Mouse (Mus musculus) spleen, adult 10 weeks (tissue): ENCODE data around the gene Zbtb7b. TPM values are rescaled to one million over a fixed set of nuclear protein-coding genes. Genes with fewer than 3 reads are reported as not detected.

Experiments used
- polyA plus RNA-seq: library from polyadenylated mRNA; stranded (reverse); fragments of 350-450 nt; fragmentation: Illumina TruSeq; extraction: RNeasy Lipid Tissue Mini Kit (QIAGEN cat#74804); gene quantifications from one replicate; pipeline ENCODE4 v1.2.3, GENCODE M21; 2015; ENCODE audit warnings: low replicate concordance; ENCODE audit not compliant: insufficient read depth

The Zbtb7b gene
- 14.7 TPM for polyA plus RNA-seq

GRCm38 (mm10) chr3:89394006-89394893 lies at the start of gene Zbtb7b:
TSS of gene Zbtb7b (minus strand) at chr3:89394776.

DNA sequence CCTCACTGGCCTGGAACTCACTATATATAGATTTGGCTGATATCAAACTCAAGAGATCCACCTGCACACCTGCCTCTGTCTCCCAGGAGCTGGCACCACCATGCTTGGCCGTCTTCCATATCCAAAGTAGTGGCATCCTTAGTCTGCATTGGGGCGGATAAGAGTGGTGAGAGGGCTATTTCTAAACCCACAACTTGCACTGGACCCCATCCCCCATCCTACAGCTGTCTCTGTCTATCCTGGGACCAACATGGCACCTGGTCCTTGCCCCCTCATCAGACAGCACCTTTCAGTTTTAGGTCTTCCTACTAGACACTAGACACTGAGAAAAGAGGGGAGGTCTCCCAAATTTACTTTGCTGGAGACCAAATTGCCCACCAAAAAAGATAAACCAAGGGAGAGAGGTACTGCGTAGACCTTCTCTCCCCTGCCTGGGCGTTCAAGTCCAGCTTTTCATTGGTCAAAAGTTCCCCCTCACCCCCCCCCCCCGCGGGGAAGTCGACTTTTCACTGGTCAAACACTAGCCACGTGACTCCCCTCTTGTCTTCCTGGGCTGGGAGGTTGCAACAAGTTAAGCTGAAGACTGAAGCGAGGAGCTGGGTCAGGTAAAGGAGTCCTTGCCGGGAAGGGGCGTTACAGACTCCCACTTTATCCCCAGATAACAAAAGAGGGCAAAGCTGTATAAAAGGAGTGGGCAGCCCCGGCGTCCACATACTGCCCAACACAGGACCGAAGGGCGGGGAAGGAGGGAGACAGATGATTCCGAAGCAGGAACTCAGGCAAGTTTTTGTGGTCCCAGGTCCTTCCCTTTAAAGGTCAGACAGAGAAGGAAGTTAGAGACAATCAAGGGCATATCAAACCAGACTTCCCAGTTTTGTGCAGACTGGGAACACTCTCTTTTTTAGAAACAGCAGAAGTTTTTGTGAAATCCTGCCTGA lies 41.9 kb upstream of the Zbtb7b start, which contains the start of gene Pbxip1:
Gene Pbxip1, plus strand, starts transcription at position 531 of the 938 bp plus-strand sequence.

DNA sequence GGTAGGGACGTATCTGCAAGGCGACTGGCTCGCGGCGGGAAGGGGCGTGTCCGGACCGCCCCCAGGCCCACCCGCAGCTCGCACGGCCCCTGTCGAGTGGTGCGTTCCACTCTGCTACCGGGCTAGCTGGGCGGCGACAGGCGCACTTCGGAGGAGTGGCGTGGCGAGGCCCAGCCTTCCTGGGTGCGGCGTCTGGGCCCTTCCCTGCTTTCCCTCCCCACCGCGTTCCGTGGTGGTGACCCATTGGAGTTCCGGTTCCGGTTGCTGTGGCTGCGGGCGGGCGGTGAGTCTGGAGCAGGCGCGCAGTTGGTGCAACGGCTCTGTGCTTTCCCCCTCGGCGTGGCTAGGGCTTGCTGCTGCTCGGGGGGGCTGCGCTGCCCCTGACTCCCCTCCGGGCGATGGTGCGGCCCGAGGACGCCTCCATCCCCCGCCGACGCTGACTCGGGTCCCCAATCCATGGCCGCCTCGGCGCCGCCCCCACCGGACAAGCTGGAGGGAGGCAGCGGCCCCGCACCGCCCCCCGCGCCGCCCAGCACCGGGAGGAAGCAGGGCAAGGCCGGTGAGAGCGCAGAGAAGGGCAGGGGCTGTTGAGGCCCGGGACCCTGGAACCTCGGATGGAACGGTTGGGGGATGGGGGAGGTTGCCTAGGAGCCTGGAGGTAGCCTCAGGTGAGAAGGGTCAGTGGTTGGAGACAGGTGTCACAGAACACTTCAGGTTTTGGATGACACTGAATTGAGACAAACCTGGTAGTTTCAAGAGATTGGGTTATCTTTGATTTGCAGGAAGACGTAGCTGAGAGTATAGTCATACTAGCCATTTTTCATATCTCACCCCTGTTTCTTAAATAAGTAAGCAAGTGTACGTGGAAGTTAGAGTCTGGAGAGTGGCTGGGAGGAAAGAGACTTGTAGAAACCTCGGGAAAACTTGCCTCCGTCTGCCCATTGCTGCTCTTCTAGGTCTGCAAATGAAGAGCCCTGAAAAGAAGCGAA lies 35.9 kb upstream of the Zbtb7b start, which contains the start of gene Pygo2:
Gene Pygo2, plus strand, starts transcription at position 44 of the 989 bp plus-strand sequence.

GRCm38 (mm10) chr3:89418170-89418860 lies 23.7 kb upstream of the Zbtb7b start, which contains the start of the genes Cks1b and Shc1:
TSS of gene Cks1b (minus strand) at chr3:89418383.
TSS of gene Shc1 (plus strand) at chr3:89418443.

GRCm38 (mm10) chr3:89411490-89412393 lies 17.2 kb upstream of the Zbtb7b start, which contains the start of gene Flad1:
TSS of gene Flad1 (minus strand) at chr3:89411870.

DNA sequence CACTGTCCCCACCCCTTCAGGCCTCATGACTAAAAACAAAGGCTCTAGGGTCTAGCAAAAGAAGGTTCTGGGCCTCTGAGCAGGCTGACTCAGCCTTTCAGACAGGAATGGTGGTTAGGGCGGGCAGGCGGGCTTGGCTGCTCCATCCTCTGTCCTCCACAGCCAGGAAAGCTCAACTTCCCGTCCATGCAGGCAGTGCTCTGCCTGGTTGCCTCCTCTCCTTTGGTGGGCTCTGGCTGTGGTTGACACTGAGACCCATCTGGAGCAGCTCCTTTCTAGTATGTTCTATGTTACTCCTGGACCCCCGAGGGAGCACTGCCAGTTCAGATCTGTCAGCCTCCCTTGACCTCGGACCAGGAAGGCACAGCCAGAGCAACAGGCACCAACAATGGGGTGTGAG lies 8.1 kb upstream of the Zbtb7b start, which contains the start of gene Lenep:
Gene Lenep, minus strand, starts transcription at position 101 of the 400 bp plus-strand sequence.

DNA sequence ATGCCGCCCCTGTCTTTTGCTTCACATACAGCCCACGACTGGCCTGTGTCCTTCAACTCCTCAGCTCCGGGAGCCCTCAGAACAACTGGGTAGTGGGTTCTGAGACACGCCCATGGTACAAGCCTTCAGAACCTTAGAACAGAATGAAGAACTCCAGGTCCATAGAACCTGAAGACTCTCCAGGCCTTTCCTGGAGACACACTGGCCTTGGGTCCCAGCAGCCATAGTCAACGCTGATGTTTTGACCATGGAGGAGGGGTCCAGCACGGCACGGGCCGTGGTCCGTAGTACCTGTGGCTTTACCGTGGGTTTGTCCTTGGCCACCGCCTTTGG lies 29.5 kb downstream of the Zbtb7b start, which contains the start of gene Dcst1:
Gene Dcst1, minus strand, starts transcription at position 101 of the 333 bp plus-strand sequence.

GRCm38 (mm10) chr3:89361675-89362074 lies 32.9 kb downstream of the Zbtb7b start, which contains the start of gene Dcst2:
TSS of gene Dcst2 (plus strand) at chr3:89361975.

DNA sequence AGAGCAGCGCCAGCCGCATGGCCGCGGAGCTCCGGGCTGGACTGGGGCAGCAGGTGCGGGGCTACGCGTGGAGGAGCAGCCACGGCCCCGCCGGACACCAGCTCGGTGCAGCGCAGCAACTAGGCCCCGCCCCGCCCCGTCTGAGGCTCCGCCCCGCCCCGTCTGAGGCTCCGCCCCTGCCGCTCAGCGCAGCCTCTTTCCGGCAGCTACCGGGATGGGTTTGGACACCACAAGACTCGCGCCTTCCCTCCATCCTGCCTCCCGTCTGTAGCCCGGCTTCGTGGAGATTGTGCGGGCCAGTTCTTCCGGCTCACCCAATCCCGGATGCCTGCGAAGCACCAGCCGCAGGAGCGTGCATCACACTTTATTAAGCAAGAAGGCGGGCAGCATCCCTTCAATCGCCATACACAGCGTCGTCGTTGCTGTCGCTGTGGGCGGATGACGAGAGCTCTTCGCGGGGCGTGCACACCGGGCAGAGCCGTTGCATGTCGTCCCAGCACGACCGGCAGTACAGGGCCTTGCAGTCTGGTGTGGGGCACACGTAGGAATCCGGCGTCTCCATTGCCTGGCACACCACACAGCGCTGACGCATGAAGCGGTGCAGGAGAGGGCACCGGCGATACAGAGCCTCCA lies 44.6 kb downstream of the Zbtb7b start, which contains the start of gene Adam15:
Gene Adam15, minus strand, starts transcription at position 128 of the 633 bp plus-strand sequence.

DNA sequence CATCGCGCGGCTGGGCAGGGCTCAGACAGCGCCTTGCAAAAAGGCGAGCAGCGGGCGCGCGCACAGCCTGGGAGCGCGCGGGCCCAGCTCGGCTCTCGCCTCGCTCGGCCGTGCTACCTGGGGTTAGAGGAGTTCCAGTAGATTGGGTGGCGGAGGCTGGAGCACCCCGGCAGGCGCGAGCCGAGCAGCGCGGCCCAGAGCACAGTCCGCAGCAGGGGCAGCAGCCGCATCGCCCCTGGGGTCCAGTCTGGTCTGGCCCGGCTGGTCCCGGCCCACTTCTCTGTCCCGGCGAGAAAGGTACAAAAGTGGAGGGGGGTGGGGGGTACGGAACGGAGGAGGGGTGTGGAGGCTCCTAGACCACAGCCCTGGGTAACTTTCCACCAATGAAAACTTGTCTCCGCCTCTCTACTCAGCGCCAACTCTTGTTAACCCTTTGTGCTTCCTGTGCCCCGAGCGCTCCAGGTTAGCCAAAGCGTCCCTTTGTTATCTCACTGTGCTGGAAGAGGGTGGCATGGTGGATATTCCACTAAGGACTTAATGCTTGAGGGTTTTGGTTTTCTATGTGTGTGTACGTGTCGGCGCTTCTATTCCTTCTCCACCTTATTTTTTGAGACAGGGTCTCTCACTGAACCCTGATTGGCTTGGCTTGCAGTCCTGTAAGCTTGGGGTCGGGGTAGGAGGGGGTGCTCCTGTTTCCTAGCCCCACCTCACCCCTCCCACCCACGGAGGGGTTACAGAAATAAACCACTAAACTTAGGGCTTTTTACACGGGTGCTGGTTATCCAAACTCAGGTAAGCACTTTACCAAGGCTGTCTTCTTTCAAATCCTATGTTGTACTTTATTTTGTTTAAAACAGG lies 56.6 kb downstream of the Zbtb7b start, which contains the start of gene Efna4:
Gene Efna4, minus strand, starts transcription at position 308 of the 858 bp plus-strand sequence.

Other genes starting within 250 kb of the Zbtb7b start
- 0.23 TPM for gene Hcn3, start 234.6 kb downstream of the Zbtb7b start, polyA plus RNA-seq
- gene Clk2, start 230.0 kb downstream of the Zbtb7b start, polyA plus RNA-seq: 91.6 TPM
- gene Scamp3, start 217.3 kb downstream of the Zbtb7b start, polyA plus RNA-seq: 49.7 TPM
- 19.3 TPM for gene Fam189b, start 211.6 kb downstream of the Zbtb7b start, polyA plus RNA-seq
- gene Gba, start 191.8 kb downstream of the Zbtb7b start, polyA plus RNA-seq: 71.7 TPM
- 2.9 TPM for gene Thbs3, start 179.6 kb downstream of the Zbtb7b start, polyA plus RNA-seq
- gene Mtx1, start 167.7 kb downstream of the Zbtb7b start, polyA plus RNA-seq: 58.4 TPM
- gene Muc1, start 165.7 kb downstream of the Zbtb7b start, polyA plus RNA-seq: 0.52 TPM
- 83.8 TPM for gene Krtcap2, start 148.8 kb downstream of the Zbtb7b start, polyA plus RNA-seq
- gene Trim46, start 148.5 kb downstream of the Zbtb7b start, polyA plus RNA-seq: 0.54 TPM
- gene Dpm3, start 135.4 kb downstream of the Zbtb7b start, polyA plus RNA-seq: 3.5 TPM
- gene Slc50a1, start 124.2 kb downstream of the Zbtb7b start, polyA plus RNA-seq: 93.1 TPM
- gene Efna1, start 113.6 kb downstream of the Zbtb7b start, polyA plus RNA-seq: 3.6 TPM
- gene Efna3, start 71.8 kb downstream of the Zbtb7b start, polyA plus RNA-seq: not detected
- gene Efna4, start 56.7 kb downstream of the Zbtb7b start, polyA plus RNA-seq: not detected
- 18.7 TPM for gene Adam15, start 44.8 kb downstream of the Zbtb7b start, polyA plus RNA-seq
- gene Dcst2, start 32.8 kb downstream of the Zbtb7b start, polyA plus RNA-seq: 0.36 TPM
- gene Dcst1, start 29.5 kb downstream of the Zbtb7b start, polyA plus RNA-seq: 0.44 TPM
- 5.6 TPM for gene Lenep, start 8.0 kb upstream of the Zbtb7b start, polyA plus RNA-seq
- gene Flad1, start 17.1 kb upstream of the Zbtb7b start, polyA plus RNA-seq: 16.6 TPM
- 31.1 TPM for gene Cks1b, start 23.6 kb upstream of the Zbtb7b start, polyA plus RNA-seq
- 56.3 TPM for gene Shc1, start 23.7 kb upstream of the Zbtb7b start, polyA plus RNA-seq
- gene Pygo2, start 35.4 kb upstream of the Zbtb7b start, polyA plus RNA-seq: 34.0 TPM
- gene Pbxip1, start 41.9 kb upstream of the Zbtb7b start, polyA plus RNA-seq: 51.6 TPM
- gene Pmvk, start 59.8 kb upstream of the Zbtb7b start, polyA plus RNA-seq: 16.0 TPM
- gene Kcnn3, start 125.4 kb upstream of the Zbtb7b start, polyA plus RNA-seq: 0.35 TPM